Mouse (Mus musculus) fibroblast of lung, adult 2 months (primary cell): Measurements from ENCODE around the gene Capn8.

Source experiments
- DNase-seq: peaks from one replicate; pipeline ENCODE4 v3.0.0-alpha.2; 2011; ENCODE audit warnings: low read depth

Capn8 gene

DNA sequence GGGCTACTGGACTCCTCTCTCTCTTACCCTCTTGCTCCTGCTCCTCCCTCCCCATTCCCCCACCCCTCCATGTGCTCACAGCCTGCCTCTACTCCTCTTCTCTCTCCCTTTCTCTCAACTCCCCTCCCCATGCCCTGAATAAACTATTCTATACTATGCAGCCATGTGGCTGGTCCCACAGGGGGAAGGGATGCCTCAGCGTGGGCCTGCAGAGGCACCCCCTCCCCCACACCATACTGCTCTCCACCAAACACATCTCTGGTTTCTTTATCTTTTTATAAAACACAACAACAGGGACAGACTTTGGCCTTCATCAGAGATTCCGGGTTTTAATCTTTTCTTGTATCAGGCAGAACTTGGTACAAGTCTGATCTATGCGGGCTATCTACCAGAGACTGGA lies 114.4 kb downstream of the Capn8 start:
- DNase-seq = no peak

- DNase-seq = no peak
These were observed 114.8 kb downstream of the Capn8 start for GRCm38 (mm10) chr1:182679582-182679981.
